Mouse (Mus musculus) granulocyte monocyte progenitor cell, adult 5-6 weeks (primary cell): ENCODE results near the gene Fscn2. TPM values are rescaled to one million over a fixed set of nuclear protein-coding genes. Genes with fewer than 3 reads are reported as not detected.
"Not testable (repeated sequence)": the region's sequence is repeated elsewhere in the genome, so short reads cannot be mapped to it uniquely, and the experiment has no call there.

Experiments
- ATAC-seq: replicated peaks from 2 replicates; pipeline ENCODE4 v1.8.0; 2016; ENCODE audit warnings: mild to moderate bottlenecking, moderate TSS enrichment, inconsistent platforms; ENCODE audit not compliant: poor library complexity, severe bottlenecking
- total RNA-seq, 2 experiments: library from RNA; stranded (forward) in 1 of 2; stranded (reverse) in 1 of 2; fragments of 200-712, 200-1000 nt in 1 of 2; fragments of >200 nt in 1 of 2; fragmentation: Nextera tagmentation in 1 of 2; gene quantifications; 2 replicates each; pipeline ENCODE4 v1.2.3; 2014 to 2017

Gene Fscn2
- total RNA-seq, 2 experiments from 2014 or later = not detected

- ATAC-seq = no peak
Observed at GRCm38 (mm10) chr11:120386632-120387031, 25.3 kb downstream of the Fscn2 start.

GRCm38 (mm10) chr11:120387157-120387556 lies 25.8 kb downstream of the Fscn2 start:
- ATAC-seq = no peak

DNA sequence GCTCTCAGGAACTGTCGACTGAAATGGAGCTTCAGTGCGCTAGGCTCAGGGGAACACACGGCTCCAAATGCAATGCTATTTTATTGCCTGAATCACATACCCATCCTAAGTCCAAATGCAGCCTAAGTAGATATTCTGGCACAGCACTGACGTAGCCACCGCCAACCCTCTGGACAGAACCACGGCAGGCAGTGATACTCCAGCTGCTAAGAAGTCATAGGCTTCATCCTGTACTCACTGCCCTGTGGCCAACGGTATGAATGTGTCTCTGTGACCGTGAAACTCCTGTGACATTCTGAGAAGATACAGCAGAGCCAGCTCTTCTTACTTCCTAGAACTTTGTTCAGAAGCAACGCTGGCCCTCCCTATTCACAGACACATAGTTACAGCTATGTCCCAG lies 27.2 kb downstream of the Fscn2 start:
- ATAC-seq = no peak

DNA sequence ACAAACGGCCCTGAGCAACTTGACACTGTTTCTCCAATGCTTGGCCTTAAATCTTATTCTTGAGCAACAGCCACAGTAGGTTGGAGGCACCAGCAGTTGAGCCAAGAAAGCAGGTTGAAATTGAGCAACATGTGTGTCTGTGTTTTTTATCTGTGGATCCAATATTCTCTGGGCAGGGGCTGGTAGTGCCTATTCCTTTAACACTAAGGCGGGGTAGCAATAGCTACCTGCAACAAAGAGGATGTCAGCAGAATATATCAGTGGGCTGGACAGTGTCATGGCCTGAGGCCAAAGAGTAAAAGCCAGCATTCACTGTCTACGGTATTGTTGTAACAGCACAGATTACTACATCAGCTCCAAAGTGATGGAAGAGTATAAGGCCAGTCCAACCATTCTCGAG lies 34.3 kb downstream of the Fscn2 start:
- no peak for ATAC-seq

- no peak for ATAC-seq
Observed at GRCm38 (mm10) chr11:120397602-120398001, 36.3 kb downstream of the Fscn2 start.

GRCm38 (mm10) chr11:120399319-120399718 lies 38.0 kb downstream of the Fscn2 start:
- no peak for ATAC-seq

- ATAC-seq = peak; percentile 86
Observed at GRCm38 (mm10) chr11:120404814-120405213, 43.5 kb downstream of the Fscn2 start.

DNA sequence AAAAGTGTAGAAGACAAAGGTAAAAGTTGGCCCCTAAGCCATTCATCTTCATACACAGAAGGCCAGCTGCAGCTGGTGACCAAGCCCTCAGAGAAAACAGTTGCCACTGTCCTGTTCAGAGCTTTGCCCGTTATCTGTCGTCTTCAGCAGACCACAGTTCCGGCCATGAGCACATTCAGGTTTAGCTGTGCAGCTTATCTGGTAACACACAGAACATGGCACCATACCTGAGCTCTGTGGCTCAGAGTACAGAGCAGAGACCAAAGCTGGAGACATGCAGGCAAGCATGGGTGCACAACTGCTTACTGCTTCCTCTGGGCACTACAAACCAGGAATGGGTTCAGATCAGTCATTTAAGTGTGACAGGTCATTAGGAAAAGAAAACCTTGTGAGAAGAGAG lies 44.5 kb downstream of the Fscn2 start:
- ATAC-seq = no peak

GRCm38 (mm10) chr11:120406445-120406844 lies 45.1 kb downstream of the Fscn2 start:
- no peak for ATAC-seq

DNA sequence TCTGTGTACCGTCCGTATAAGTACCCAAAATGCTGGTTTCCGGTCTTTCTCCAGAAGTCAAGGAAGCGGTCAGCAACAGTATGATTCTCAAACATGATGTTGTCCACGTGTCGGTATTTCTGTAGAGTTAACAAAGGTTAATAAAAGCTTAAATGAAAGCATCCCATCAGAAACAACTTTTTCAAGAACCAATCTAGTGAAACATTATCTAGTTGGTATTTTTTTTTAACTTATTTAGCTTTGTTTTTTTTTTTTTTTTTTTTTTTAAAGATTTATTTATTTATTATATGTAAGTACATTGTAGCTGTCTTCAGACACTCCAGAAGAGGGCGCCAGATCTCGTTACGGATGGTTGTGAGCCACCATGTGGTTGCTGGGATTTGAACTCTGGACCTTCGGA lies 52.3 kb downstream of the Fscn2 start:
- ATAC-seq = not testable (repeated sequence)

Other genes starting within 250 kb of the Fscn2 start
- gene Slc38a10, start 210.2 kb upstream of the Fscn2 start, total RNA-seq (2014; fragmentation: Nextera tagmentation) = 58.8 and 62.4 TPM in 2 replicates
- 43.5 and 51.5 TPM in 2 replicates for gene Slc38a10, start 210.2 kb upstream of the Fscn2 start, total RNA-seq (2017)
- gene Bahcc1, start 128.6 kb upstream of the Fscn2 start, total RNA-seq (2014; fragmentation: Nextera tagmentation) = 22.5 and 22.9 TPM in 2 replicates
- 4.7 and 5.9 TPM in 2 replicates for gene Bahcc1, start 128.6 kb upstream of the Fscn2 start, total RNA-seq (2017)
- gene Actg1, start 13.0 kb upstream of the Fscn2 start, total RNA-seq (2014; fragmentation: Nextera tagmentation) = 1,412 and 1,653 TPM in 2 replicates
- 733 and 780 TPM in 2 replicates for gene Actg1, start 13.0 kb upstream of the Fscn2 start, total RNA-seq (2017)
- gene Faap100, start 17.2 kb downstream of the Fscn2 start, total RNA-seq (2014; fragmentation: Nextera tagmentation) = 8.3 and 13.2 TPM in 2 replicates
- 12.9 and 18.8 TPM in 2 replicates for gene Faap100, start 17.2 kb downstream of the Fscn2 start, total RNA-seq (2017)
- 49.2 and 54.6 TPM in 2 replicates for gene Nploc4, start 76.2 kb downstream of the Fscn2 start, total RNA-seq (2014; fragmentation: Nextera tagmentation)
- 34.1 and 36.6 TPM in 2 replicates for gene Nploc4, start 76.2 kb downstream of the Fscn2 start, total RNA-seq (2017)
- not detected in 2 replicates for gene Tspan10, start 81.1 kb downstream of the Fscn2 start, total RNA-seq (2014; fragmentation: Nextera tagmentation)
- gene Tspan10, start 81.1 kb downstream of the Fscn2 start, total RNA-seq (2017) = not detected in 2 replicates
- not detected in 2 replicates for gene Pde6g, start 92.0 kb downstream of the Fscn2 start, total RNA-seq (2014; fragmentation: Nextera tagmentation)
- gene Pde6g, start 92.0 kb downstream of the Fscn2 start, total RNA-seq (2017) = not detected in 2 replicates
- 7.9 and 8.6 TPM in 2 replicates for gene Oxld1, start 96.5 kb downstream of the Fscn2 start, total RNA-seq (2014; fragmentation: Nextera tagmentation)
- gene Oxld1, start 96.5 kb downstream of the Fscn2 start, total RNA-seq (2017) = 12.8 and 19.5 TPM in 2 replicates
- 35.6 and 43.0 TPM in 2 replicates for gene Ccdc137, start 96.6 kb downstream of the Fscn2 start, total RNA-seq (2014; fragmentation: Nextera tagmentation)
- 39.4 and 57.7 TPM in 2 replicates for gene Ccdc137, start 96.6 kb downstream of the Fscn2 start, total RNA-seq (2017)
- gene Arl16, start 106.1 kb downstream of the Fscn2 start, total RNA-seq (2014; fragmentation: Nextera tagmentation) = 11.7 and 15.1 TPM in 2 replicates
- gene Arl16, start 106.1 kb downstream of the Fscn2 start, total RNA-seq (2017) = 19.2 and 22.4 TPM in 2 replicates
- gene Mrpl12, start 123.1 kb downstream of the Fscn2 start, total RNA-seq (2014; fragmentation: Nextera tagmentation) = 113 and 121 TPM in 2 replicates
- gene Mrpl12, start 123.1 kb downstream of the Fscn2 start, total RNA-seq (2017) = 131 and 159 TPM in 2 replicates
- 20.6 and 21.3 TPM in 2 replicates for gene Slc25a10, start 130.3 kb downstream of the Fscn2 start, total RNA-seq (2014; fragmentation: Nextera tagmentation)
- gene Slc25a10, start 130.3 kb downstream of the Fscn2 start, total RNA-seq (2017) = 20.5 and 26.2 TPM in 2 replicates
- not detected in 2 replicates for gene Gcgr, start 169.2 kb downstream of the Fscn2 start, total RNA-seq (2014; fragmentation: Nextera tagmentation)
- gene Gcgr, start 169.2 kb downstream of the Fscn2 start, total RNA-seq (2017) = not detected in 2 replicates
- gene Mcrip1, start 188.2 kb downstream of the Fscn2 start, total RNA-seq (2014; fragmentation: Nextera tagmentation) = 64.7 and 75.8 TPM in 2 replicates
- 23.1 and 23.4 TPM in 2 replicates for gene Mcrip1, start 188.2 kb downstream of the Fscn2 start, total RNA-seq (2017)
- not detected in 2 replicates for gene Ppp1r27, start 189.6 kb downstream of the Fscn2 start, total RNA-seq (2014; fragmentation: Nextera tagmentation)
- not detected in 2 replicates for gene Ppp1r27, start 189.6 kb downstream of the Fscn2 start, total RNA-seq (2017)
- gene P4hb, start 211.7 kb downstream of the Fscn2 start, total RNA-seq (2014; fragmentation: Nextera tagmentation) = 864 and 921 TPM in 2 replicates
- gene P4hb, start 211.7 kb downstream of the Fscn2 start, total RNA-seq (2017) = 1,372 and 1,702 TPM in 2 replicates
- gene Arhgdia, start 220.1 kb downstream of the Fscn2 start, total RNA-seq (2014; fragmentation: Nextera tagmentation) = 514 and 552 TPM in 2 replicates
- 163 and 168 TPM in 2 replicates for gene Arhgdia, start 220.1 kb downstream of the Fscn2 start, total RNA-seq (2017)
- 161 and 171 TPM in 2 replicates for gene Alyref, start 236.8 kb downstream of the Fscn2 start, total RNA-seq (2014; fragmentation: Nextera tagmentation)
- gene Alyref, start 236.8 kb downstream of the Fscn2 start, total RNA-seq (2017) = 315 and 430 TPM in 2 replicates
- gene Anapc11, start 236.9 kb downstream of the Fscn2 start, total RNA-seq (2014; fragmentation: Nextera tagmentation) = 80.9 and 96.2 TPM in 2 replicates
- gene Anapc11, start 236.9 kb downstream of the Fscn2 start, total RNA-seq (2017) = 26.9 and 27.0 TPM in 2 replicates
- gene Npb, start 246.9 kb downstream of the Fscn2 start, total RNA-seq (2014; fragmentation: Nextera tagmentation) = not detected in 2 replicates
- gene Npb, start 246.9 kb downstream of the Fscn2 start, total RNA-seq (2017) = not detected in 2 replicates